Mouse (Mus musculus) liver, embryonic 14.5 days (tissue): Measurements from ENCODE around the gene Gm49388.

Experiments
- CTCF ChIP-seq: IDR thresholded peaks from 2 replicates; pipeline ENCODE4 v1.5.1; 2016; ENCODE audit warnings: antibody characterized with exemption, low read depth, control low read depth
- EP300 ChIP-seq: IDR thresholded peaks from 2 replicates; pipeline ENCODE4 v1.6.1; 2016; ENCODE audit warnings: antibody characterized with exemption, low read depth

GRCm38 (mm10) chr7:127745652-127746493 is 39.5 kb upstream of the Gm49388 start:
- TF ChIP-seq CTCF (no peak), EP300 (no peak)
